Mouse (Mus musculus): ENCODE results near the gene Rps27rt. TPM values are rescaled to one million over a fixed set of nuclear protein-coding genes. Genes with fewer than 3 reads are reported as not detected.
"Not testable (repeated sequence)": the region's sequence is repeated elsewhere in the genome, so short reads cannot be mapped to it uniquely, and the experiment has no call there.

Gene Rps27rt
- polyA plus RNA-seq, 1 experiment from 2014 or later, result 423 TPM

DNA sequence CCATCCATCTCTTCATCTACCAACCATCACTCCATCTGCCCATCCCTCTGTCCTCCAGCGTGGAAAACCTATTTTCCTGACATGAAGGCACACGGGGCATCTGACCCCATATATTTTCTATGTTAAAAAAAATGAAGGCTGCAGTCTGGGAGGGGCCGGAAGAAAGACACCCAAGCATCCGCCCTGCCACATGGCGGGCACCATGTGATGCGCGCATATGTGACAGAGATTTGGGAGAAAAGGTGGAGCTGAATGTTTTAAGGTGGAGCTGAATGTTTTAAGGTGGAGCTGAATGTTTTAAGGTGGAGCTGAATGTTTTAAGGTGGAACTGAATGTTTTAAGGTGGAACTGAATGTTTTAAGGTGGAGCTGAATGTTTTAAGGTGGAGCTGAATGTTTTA, 16.3 kb downstream of the Rps27rt start:
- not testable (repeated sequence) for DNase-seq (ENCODE audit: low spot score); H3K4me3 ChIP-seq (ENCODE audit: low read depth, low read length); H3K4me2 ChIP-seq; H3K27ac ChIP-seq (ENCODE audit: low read depth, low read length); H3K4me1 ChIP-seq (replicated peaks; ENCODE audit: control insufficient read depth, insufficient read depth, low read length); H3K27me3 ChIP-seq (replicated peaks; ENCODE audit: control insufficient read depth, insufficient read depth, low read length); H3K36me3 ChIP-seq (ENCODE audit: control insufficient read depth, insufficient read depth, low read length); H3K9ac ChIP-seq (ENCODE audit: low read depth, low read length); H3K9me3 ChIP-seq (ENCODE audit: control insufficient read depth, low read length); ATAC-seq (replicated peaks; ENCODE audit: low FRiP score)
- 79% methylated on average over 7 of the region's 7 CpGs for WGBS

DNA sequence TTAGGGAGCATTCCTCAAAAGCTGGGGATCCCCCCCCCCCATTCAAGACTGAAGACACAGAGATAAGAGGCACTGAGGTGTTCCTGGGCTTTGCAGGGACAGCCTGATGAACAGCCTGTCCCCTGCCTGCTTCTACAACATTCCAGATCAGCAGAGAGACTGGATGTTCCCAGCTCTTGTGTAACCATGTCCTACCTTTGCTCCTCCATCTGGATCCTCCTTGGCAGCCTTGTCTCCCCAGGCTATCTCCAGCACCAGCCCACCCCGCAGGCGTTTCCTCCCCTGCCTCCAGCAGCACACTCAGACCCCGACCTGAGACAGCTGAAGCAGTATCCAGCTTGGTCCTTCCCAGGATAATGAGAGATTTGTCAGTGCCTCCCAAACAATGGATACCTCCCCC, 18.4 kb downstream of the Rps27rt start:
- WGBS, result 26% methylated on average over 3 of the region's 3 CpGs
- Histone ChIP-seq H3K27ac (ENCODE audit: low read depth, low read length) (no peak overlapping the region), H3K36me3 (ENCODE audit: control insufficient read depth, insufficient read depth, low read length) (no peaks in the 10 kb centered on the region), H3K4me3 (ENCODE audit: low read depth, low read length) (no peak overlapping the region), H3K9me3 (ENCODE audit: control insufficient read depth, low read length) (no peaks in the 10 kb centered on the region), H3K9ac (ENCODE audit: low read depth, low read length) (no peak overlapping the region), H3K4me1 (replicated peaks; ENCODE audit: control insufficient read depth, insufficient read depth, low read length) (no peaks in the 10 kb centered on the region), H3K4me2 (no peak overlapping the region), H3K27me3 (replicated peaks; ENCODE audit: control insufficient read depth, insufficient read depth, low read length) (no peaks in the 10 kb centered on the region)
- ATAC-seq (replicated peaks; ENCODE audit: low FRiP score) (no peak), DNase-seq (ENCODE audit: low spot score) (no peak)

DNA sequence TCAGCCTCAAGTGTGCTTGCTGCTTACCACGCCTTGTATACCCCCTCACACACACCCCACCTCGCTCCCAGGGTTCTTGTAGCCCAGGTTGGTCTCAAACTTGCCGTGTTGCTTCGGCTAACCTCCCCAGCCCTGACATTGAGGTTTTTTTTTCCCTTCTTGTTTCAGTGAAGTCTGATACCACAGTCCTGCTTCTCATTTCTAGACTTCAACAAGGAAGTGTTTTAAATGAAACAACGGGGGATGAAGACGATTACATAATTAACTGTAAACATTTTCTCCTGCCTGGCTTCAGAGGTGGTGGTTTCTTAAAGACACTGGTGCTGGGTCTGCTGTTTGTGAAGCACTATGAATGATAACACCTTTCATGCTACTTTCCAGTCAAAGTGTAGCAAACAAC, 21.7 kb downstream of the Rps27rt start:
- WGBS, result 75% methylated on average over 6 of the region's 6 CpGs
- H3K4me3 ChIP-seq (ENCODE audit: low read depth, low read length), result no peak overlapping the region
- no peak for ATAC-seq (replicated peaks; ENCODE audit: low FRiP score)

DNA sequence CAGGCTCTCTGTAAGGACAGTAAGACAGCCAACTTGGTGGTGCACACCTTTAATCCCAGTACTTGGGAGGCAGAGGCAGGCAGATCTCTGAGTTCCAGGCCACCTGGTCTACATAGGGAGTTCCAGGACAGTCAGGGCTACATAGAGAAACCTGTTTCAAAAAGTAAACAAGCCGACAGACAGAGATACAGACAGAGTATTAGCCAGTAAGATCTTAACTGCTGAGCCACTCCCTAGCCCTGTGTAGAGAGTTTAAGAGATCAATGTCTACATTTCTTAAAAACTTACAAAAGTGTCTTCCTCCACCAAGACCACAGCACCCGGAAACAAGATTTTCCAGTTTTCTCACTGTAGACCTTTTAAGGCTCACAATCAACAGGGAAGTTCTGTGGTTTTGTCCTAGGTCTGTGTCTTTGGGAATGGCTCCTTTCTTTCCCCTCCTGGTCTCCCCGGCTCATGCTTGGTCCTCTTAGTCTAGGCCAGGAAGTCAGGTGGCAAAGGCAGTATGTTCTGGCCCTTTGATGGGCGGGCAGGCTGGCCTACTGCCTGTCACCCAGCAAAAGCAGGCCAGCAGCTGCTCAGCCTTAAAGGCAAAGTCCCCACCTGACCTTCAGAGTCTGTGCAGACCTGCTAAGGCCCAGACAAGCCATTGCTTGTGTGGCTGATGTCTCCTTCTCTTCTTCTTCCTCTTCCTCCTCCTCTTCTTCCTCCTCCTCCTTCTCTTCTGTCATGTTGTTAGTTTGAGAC, 22.3 kb downstream of the Rps27rt start:
- H3K4me2 ChIP-seq, result no peak overlapping the region
- H3K4me3 ChIP-seq (ENCODE audit: low read depth, low read length), result no peak overlapping the region
- no peaks in the 10 kb centered on the region for H3K27me3 ChIP-seq (replicated peaks; ENCODE audit: control insufficient read depth, insufficient read depth, low read length)
- DNase-seq (ENCODE audit: low spot score) (no peak), ATAC-seq (replicated peaks; ENCODE audit: low FRiP score) (no peak)
- H3K4me1 ChIP-seq (replicated peaks; ENCODE audit: control insufficient read depth, insufficient read depth, low read length), result no peaks in the 10 kb centered on the region
- no peak overlapping the region for H3K9ac ChIP-seq (ENCODE audit: low read depth, low read length)
- no peak overlapping the region for H3K27ac ChIP-seq (ENCODE audit: low read depth, low read length)
- H3K9me3 ChIP-seq (ENCODE audit: control insufficient read depth, low read length), result no peaks in the 10 kb centered on the region
- 67% methylated on average over 4 of the region's 4 CpGs for WGBS
- H3K36me3 ChIP-seq (ENCODE audit: control insufficient read depth, insufficient read depth, low read length), result no peaks in the 10 kb centered on the region

More for the DNA sequence above, 21.7 kb downstream of the Rps27rt start:
- H3K4me2 ChIP-seq, result no peak overlapping the region
- H3K9me3 ChIP-seq (ENCODE audit: control insufficient read depth, low read length), result no peaks in the 10 kb centered on the region
- no peak overlapping the region for H3K27ac ChIP-seq (ENCODE audit: low read depth, low read length)
- DNase-seq (ENCODE audit: low spot score), result no peak
- H3K27me3 ChIP-seq (replicated peaks; ENCODE audit: control insufficient read depth, insufficient read depth, low read length), result no peaks in the 10 kb centered on the region
- H3K4me1 ChIP-seq (replicated peaks; ENCODE audit: control insufficient read depth, insufficient read depth, low read length), result no peaks in the 10 kb centered on the region
- H3K36me3 ChIP-seq (ENCODE audit: control insufficient read depth, insufficient read depth, low read length), result no peaks in the 10 kb centered on the region
- H3K9ac ChIP-seq (ENCODE audit: low read depth, low read length), result no peak overlapping the region

DNA sequence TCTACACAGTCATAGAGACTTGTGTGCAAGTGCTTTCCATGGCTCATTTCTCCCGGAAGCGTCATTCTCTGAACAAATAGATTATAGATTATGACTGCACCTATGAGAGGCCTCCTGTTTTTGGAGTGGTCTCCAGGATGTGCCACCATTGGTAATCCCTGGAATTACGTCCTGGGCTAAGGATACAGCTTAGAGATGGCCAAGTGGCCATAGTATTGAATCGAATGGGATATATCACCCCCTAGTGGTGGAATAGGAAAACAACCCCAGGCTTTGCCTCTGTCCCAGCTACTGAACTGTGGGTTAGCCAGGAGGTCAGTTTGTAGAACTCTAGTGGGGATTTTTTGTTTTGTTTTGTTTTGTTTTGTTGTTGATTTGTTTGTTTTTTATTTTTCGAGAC, 25.6 kb downstream of the Rps27rt start:
- DNase-seq (ENCODE audit: low spot score) (no peak), ATAC-seq (replicated peaks; ENCODE audit: low FRiP score) (no peak)
- H3K27me3 ChIP-seq (replicated peaks; ENCODE audit: control insufficient read depth, insufficient read depth, low read length), result no peaks in the 10 kb centered on the region
- H3K9ac ChIP-seq (ENCODE audit: low read depth, low read length), result no peak overlapping the region
- no peak overlapping the region for H3K27ac ChIP-seq (ENCODE audit: low read depth, low read length)
- H3K4me3 ChIP-seq (ENCODE audit: low read depth, low read length), result no peak overlapping the region
- no peaks in the 10 kb centered on the region for H3K4me1 ChIP-seq (replicated peaks; ENCODE audit: control insufficient read depth, insufficient read depth, low read length)
- no peaks in the 10 kb centered on the region for H3K36me3 ChIP-seq (ENCODE audit: control insufficient read depth, insufficient read depth, low read length)
- H3K9me3 ChIP-seq (ENCODE audit: control insufficient read depth, low read length), result no peaks in the 10 kb centered on the region
- H3K4me2 ChIP-seq, result no peak overlapping the region
- WGBS, result 33% methylated on average over 5 of the region's 5 CpGs

DNA sequence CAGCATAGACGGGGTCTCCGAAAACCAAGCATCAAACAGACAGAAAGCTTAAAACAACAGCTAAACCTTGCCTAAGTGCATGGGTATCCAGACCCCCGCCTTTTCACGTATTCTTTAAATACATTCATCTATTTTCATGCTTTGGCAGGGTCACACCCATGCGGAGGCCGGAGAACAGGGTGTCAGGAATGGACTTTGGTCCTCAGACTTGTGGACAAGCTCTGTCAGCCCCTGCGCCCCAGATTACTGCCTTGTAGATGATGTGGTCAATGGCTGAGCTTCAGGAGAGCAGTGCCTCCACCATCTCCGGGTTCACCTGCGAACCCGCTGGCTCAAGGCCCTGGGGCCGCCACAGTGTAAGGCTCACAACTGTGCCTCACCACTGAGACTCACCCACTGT, 27.2 kb downstream of the Rps27rt start:
- H3K9ac ChIP-seq (ENCODE audit: low read depth, low read length), result no peak overlapping the region
- ATAC-seq (replicated peaks; ENCODE audit: low FRiP score), result no peak
- H3K4me3 ChIP-seq (ENCODE audit: low read depth, low read length), result no peak overlapping the region
- no peaks in the 10 kb centered on the region for H3K36me3 ChIP-seq (ENCODE audit: control insufficient read depth, insufficient read depth, low read length)
- no peak overlapping the region for H3K4me2 ChIP-seq
- H3K27ac ChIP-seq (ENCODE audit: low read depth, low read length), result no peak overlapping the region
- 0 out of 2 replicates have a peak, but pooled peaks cover under 1% of the 10 kb centered on the region for H3K4me1 ChIP-seq (replicated peaks; ENCODE audit: control insufficient read depth, insufficient read depth, low read length)
- no peaks in the 10 kb centered on the region for H3K9me3 ChIP-seq (ENCODE audit: control insufficient read depth, low read length)
- 89% methylated on average over 11 of the region's 11 CpGs for WGBS
- no peaks in the 10 kb centered on the region for H3K27me3 ChIP-seq (replicated peaks; ENCODE audit: control insufficient read depth, insufficient read depth, low read length)
- no peak for DNase-seq (ENCODE audit: low spot score)

DNA sequence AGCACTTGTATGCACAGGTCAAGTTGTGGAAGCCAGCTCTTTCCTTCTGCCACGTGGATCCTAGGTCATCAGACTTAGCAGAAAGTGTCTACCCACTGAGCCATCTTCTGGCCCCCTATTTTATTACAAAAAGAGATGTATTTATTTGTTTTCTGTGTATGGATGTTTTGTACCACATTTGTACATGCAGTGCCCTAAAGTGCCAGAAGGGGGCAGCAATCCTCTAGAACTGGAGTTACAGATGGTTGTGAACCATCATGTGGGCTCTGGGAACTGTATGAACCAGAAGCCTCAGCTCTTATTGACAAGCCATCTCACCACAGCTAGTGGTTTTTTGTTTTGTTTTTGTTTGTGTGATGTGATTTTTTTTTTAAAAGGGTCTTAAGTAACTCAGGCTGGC, 29.7 kb downstream of the Rps27rt start:
- ATAC-seq (replicated peaks; ENCODE audit: low FRiP score), result no peak
- Histone ChIP-seq H3K4me3 (ENCODE audit: low read depth, low read length) (no peak overlapping the region), H3K4me1 (replicated peaks; ENCODE audit: control insufficient read depth, insufficient read depth, low read length) (0 out of 2 replicates have a peak, but pooled peaks cover 3% of the 10 kb centered on the region), H3K9ac (ENCODE audit: low read depth, low read length) (no peak overlapping the region), H3K4me2 (no peak overlapping the region), H3K27ac (ENCODE audit: low read depth, low read length) (no peak overlapping the region), H3K9me3 (ENCODE audit: control insufficient read depth, low read length) (no peaks in the 10 kb centered on the region), H3K27me3 (replicated peaks; ENCODE audit: control insufficient read depth, insufficient read depth, low read length) (no peaks in the 10 kb centered on the region), H3K36me3 (ENCODE audit: control insufficient read depth, insufficient read depth, low read length) (no peaks in the 10 kb centered on the region)
- WGBS, result 28% methylated on average over 1 of the region's 1 CpGs
- DNase-seq (ENCODE audit: low spot score), result no peak

DNA sequence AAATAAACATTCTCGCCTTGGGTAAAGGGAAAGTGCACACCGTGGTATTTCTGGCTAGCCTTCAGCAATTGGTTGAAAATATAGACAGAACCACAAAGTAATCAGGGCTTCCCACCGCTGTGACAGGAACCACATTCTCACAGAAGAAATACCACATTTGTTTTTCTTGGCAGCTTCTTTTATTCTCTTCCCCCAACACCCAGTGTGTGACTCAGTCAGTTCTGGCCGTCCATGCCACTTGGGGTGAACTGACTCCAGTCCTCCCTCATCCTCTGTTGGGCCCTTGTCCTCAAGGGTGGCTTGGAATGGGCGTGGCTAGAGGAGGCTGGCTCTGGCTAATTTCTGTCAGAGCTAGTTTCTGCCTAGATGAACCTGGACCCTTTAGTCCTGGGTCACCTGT, 34.1 kb downstream of the Rps27rt start:
- 56% methylated on average over 5 of the region's 5 CpGs for WGBS
- no peaks in the 10 kb centered on the region for H3K27me3 ChIP-seq (replicated peaks; ENCODE audit: control insufficient read depth, insufficient read depth, low read length)
- no peak overlapping the region for H3K4me3 ChIP-seq (ENCODE audit: low read depth, low read length)
- no peak overlapping the region for H3K4me2 ChIP-seq
- 0 out of 2 replicates have a peak, but pooled peaks cover 3% of the 10 kb centered on the region for H3K4me1 ChIP-seq (replicated peaks; ENCODE audit: control insufficient read depth, insufficient read depth, low read length)
- H3K27ac ChIP-seq (ENCODE audit: low read depth, low read length), result no peak overlapping the region
- H3K9ac ChIP-seq (ENCODE audit: low read depth, low read length), result no peak overlapping the region
- no peaks in the 10 kb centered on the region for H3K9me3 ChIP-seq (ENCODE audit: control insufficient read depth, low read length)
- ATAC-seq (replicated peaks; ENCODE audit: low FRiP score) (no peak), DNase-seq (ENCODE audit: low spot score) (no peak)
- no peaks in the 10 kb centered on the region for H3K36me3 ChIP-seq (ENCODE audit: control insufficient read depth, insufficient read depth, low read length)

DNA sequence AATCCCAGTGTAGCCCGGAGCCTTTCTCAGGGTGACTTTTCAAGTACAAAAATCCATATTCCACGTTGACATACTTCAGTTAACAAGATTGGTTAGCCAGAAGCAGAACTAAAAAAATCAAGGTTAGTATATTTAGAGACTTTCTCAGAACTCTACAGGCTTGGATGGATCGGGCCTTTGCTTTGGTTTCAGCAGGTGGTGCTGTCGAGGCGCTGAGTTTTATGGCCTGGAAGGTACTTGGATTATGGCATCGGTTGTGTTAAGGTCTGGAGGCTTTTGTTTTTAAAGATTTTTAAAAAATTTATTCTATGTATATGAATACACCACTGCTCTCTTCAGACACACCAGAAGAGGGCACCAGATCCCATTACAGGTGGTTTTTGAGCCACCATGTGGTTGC, 37.0 kb downstream of the Rps27rt start:
- 0 out of 2 replicates have a peak, but pooled peaks cover 3% of the 10 kb centered on the region for H3K4me1 ChIP-seq (replicated peaks; ENCODE audit: control insufficient read depth, insufficient read depth, low read length)
- WGBS, result 81% methylated on average over 6 of the region's 6 CpGs
- H3K4me3 ChIP-seq (ENCODE audit: low read depth, low read length), result no peak overlapping the region
- no peak for ATAC-seq (replicated peaks; ENCODE audit: low FRiP score)
- H3K36me3 ChIP-seq (ENCODE audit: control insufficient read depth, insufficient read depth, low read length), result no peaks in the 10 kb centered on the region
- no peak overlapping the region for H3K4me2 ChIP-seq
- no peaks in the 10 kb centered on the region for H3K27me3 ChIP-seq (replicated peaks; ENCODE audit: control insufficient read depth, insufficient read depth, low read length)
- H3K9me3 ChIP-seq (ENCODE audit: control insufficient read depth, low read length), result no peaks in the 10 kb centered on the region
- no peak for DNase-seq (ENCODE audit: low spot score)
- no peak overlapping the region for H3K27ac ChIP-seq (ENCODE audit: low read depth, low read length)
- H3K9ac ChIP-seq (ENCODE audit: low read depth, low read length), result no peak overlapping the region

All from liver, embryonic 11.5 days (tissue).